Mouse (Mus musculus): ENCODE measurements around the gene Sec16b.

DNA sequence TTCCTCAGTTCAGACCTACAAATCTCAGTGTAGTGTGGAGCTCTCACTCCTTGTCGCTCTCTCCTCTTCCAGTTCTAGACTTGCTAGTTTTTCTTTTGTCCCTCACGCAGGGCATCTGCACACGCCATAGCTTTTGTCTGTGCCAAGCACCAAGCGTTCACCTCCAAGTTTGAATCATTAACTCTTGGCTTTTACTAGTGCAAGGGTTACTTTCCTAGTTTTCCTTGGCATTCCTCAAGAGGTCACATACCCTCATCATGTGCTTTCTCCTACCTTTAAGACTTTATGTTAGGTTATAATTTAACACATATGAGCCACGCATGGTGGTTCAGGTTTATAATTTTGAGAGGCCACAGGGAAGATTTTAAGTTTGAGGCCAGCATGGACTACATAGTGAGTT is 45.3 kb upstream of the Sec16b start:
- TF ChIP-seq CTCF (IDR thresholded peaks at IDR 0.05; ENCODE audit: low read depth) (no peak), EP300 (IDR thresholded peaks at IDR 0.05; ENCODE audit: low read depth) (no peak)
